Comparison of ENCODE assay signal across 10 mouse cellular contexts in the genomic region with DNA sequence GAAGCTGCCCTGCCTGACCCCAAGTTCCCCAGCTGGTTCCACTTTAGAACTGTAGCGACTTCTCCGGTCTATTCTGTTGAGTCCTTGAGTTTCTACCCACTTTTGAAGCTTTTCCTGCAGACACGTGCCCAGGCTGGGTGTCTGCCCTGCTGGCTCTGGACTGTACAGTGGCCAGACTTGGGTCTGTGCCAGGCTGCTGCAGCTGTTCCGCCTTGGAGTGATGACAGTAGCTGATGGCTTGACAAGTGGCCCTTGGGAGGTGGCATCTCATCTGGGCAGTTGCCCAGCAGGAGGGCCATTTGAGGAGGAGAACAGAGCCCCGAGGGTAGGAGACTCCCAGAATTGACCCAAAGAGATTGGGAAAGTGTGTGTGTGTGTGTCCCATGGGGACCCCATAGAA. TPM values are rescaled to one million over a fixed set of nuclear protein-coding genes. Genes with fewer than 3 reads are reported as not detected.
DNase-seq lines count a peak whose midpoint lies in the region; ATAC-seq lines count a peak whose summit lies in the region.
"Had no signal": no experiment of that assay in that cellular context is flagged by ENCODE, and none has a peak within 500 bp of the region (broad histone marks: within the 10 kb centered on the region; RNA-seq: fewer than 3 reads in every experiment).

No protein-coding gene starts in this region.

- no peak for ATAC-seq in forebrain, embryonic 16.5 days

- H3K4me2 ChIP-seq in forebrain, embryonic 16.5 days (ENCODE audit: low read length): no peak overlapping the region
- H3K4me2 ChIP-seq: liver, embryonic 15.5 days had no signal

- H3K4me1 ChIP-seq in forebrain, embryonic 16.5 days (replicated peaks; ENCODE audit: control insufficient read depth, insufficient read depth, low read length): peaks cover 36% of the 10 kb centered on the region
- H3K4me1 ChIP-seq: liver, embryonic 15.5 days had no signal

- H3K27me3 ChIP-seq in forebrain, embryonic 16.5 days (replicated peaks; ENCODE audit: control insufficient read depth, insufficient read depth, low read length): no peaks in the 10 kb centered on the region

- no peaks in the 10 kb centered on the region for H3K36me3 ChIP-seq in forebrain, embryonic 16.5 days (ENCODE audit: control insufficient read depth, insufficient read depth)
- H3K36me3 ChIP-seq: liver, embryonic 15.5 days had no signal

- WGBS in forebrain, embryonic 16.5 days: 42% methylated on average over 5 of the region's 5 CpGs

- no peak overlapping the region for H3K9ac ChIP-seq in forebrain, embryonic 16.5 days (replicated peaks; ENCODE audit: low read depth, low read length)
- H3K9ac ChIP-seq: liver, embryonic 15.5 days had no signal

- no peaks in the 10 kb centered on the region for H3K9me3 ChIP-seq in forebrain, embryonic 16.5 days (ENCODE audit: control insufficient read depth, low read length)
- H3K9me3 ChIP-seq: liver, embryonic 15.5 days had no signal

- peak overlapping the region; percentile 89 for H3K27ac ChIP-seq in forebrain, embryonic 16.5 days (ENCODE audit: low read length)
- H3K27ac ChIP-seq: liver, embryonic 15.5 days had no signal

- H3K4me3 ChIP-seq in forebrain, embryonic 16.5 days (replicated peaks; ENCODE audit: low read length): no peak overlapping the region
- H3K4me3 ChIP-seq: liver, embryonic 15.5 days had no signal

- DNase-seq in kidney, adult 8-10 months: peak; percentile 9 to 46
- DNase-seq in kidney, postnatal 10 days: no peak
- peak; percentile 10 for DNase-seq in adrenal gland, adult 8-10 months
- peak; percentile 80 for DNase-seq in heart, postnatal 4 days
- no peak for DNase-seq in spleen, postnatal 10 days (ENCODE audit: low spot score in 2 of 2)
- DNase-seq in spleen, postnatal 36 days (ENCODE audit: low spot score in 2 of 2): no peak
- DNase-seq in thymus, postnatal 25 days: no peak

RNA-seq across cellular contexts. Expression of gene Mpped1, which starts 6.8 kb away (rescaled TPM):
- under 1 TPM in 2 of 4 experiments, not detected in 2; 0.17 to 0.40 TPM for total RNA-seq in adrenal gland, adult 8-10 months (2022)
- 400 and 477 TPM in 2 replicates for polyA plus RNA-seq in forebrain, embryonic 16.5 days (2015; fragmentation: Nextera tagmentation; extraction: Ambion mirVana)
- total RNA-seq in heart, postnatal 4 days (2021): not detected
- total RNA-seq: hematopoietic stem cell, adult 5-6 weeks had no signal

RNA-seq across cellular contexts. Expression of gene Scube1, which starts 47.6 kb away (rescaled TPM):
- 1 to 10 TPM; 4.1 to 6.4 (median 6.0) TPM for total RNA-seq in adrenal gland, adult 8-10 months (2022)
- 21.9 and 23.6 TPM in 2 replicates for polyA plus RNA-seq in forebrain, embryonic 16.5 days (2015; fragmentation: Nextera tagmentation; extraction: Ambion mirVana)
- 1 to 10 TPM; 4.2 to 5.4 TPM for total RNA-seq in heart, postnatal 4 days (2021)
- total RNA-seq: hematopoietic stem cell, adult 5-6 weeks had no signal

Comparison
In these comparisons a context has a peak if more than half of its experiments do, and no peak if none do; other contexts are left out.
1. DNase-seq: peak in kidney, adult 8-10 months (2 of 2), adrenal gland, adult 8-10 months (single experiment) and heart, postnatal 4 days (single experiment); none in kidney, postnatal 10 days (single experiment), spleen, postnatal 10 days (0 of 2), spleen, postnatal 36 days (0 of 2) and thymus, postnatal 25 days (single experiment).